8 mouse cellular contexts compared by ENCODE assay signal in the genomic region with DNA sequence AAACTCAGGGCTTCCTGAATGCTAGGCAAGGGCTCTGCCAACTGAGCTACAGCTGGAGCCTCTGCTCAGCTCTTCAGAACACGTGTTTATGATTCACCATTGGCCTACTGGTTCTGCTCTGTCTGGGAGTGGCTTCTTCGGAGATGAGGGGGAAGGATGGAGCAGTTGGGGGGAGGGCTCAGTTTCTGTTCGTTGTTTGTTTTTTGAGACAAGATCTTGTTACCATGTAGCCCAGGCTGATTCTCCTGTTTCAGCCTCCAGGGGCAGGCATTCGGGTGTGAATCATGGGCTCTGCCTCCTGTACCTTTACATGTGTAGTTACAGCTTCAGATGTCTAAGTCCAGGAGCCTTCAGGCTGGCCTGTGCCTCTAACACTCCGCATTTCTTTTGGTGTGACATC.
DNase-seq lines count a peak whose midpoint lies in the region; ATAC-seq lines count a peak whose summit lies in the region.
"Had no signal": no experiment of that assay in that cellular context is flagged by ENCODE, and none has a peak within 500 bp of the region (broad histone marks: within the 10 kb centered on the region; RNA-seq: fewer than 3 reads in every experiment).

No protein-coding gene starts in this region.

- ATAC-seq in CD4-positive, CD25-positive, alpha-beta regulatory T cell, adult 4 months = peak; percentile 90
- peak; percentile 97 for ATAC-seq in inflammation-experienced regulatory T-cells, adult 6 months
- no peak for ATAC-seq in hindbrain, embryonic 12.5 days (ENCODE audit: low FRiP score)

- H3K27me3 ChIP-seq in megakaryocyte, embryonic 14.5 days (replicated peaks) = no peaks in the 10 kb centered on the region
- H3K27me3 ChIP-seq in hindbrain, embryonic 12.5 days = no peaks in the 10 kb centered on the region
- H3K27me3 ChIP-seq: midbrain, embryonic 12.5 days had no signal

- 57% methylated on average over 5 of the region's 5 CpGs for WGBS in hindbrain, embryonic 12.5 days

- peak; percentile 48 for DNase-seq in 416B (ENCODE audit: low read depth)
- no peak for DNase-seq in right cerebral cortex, postnatal 14 days
- no peak for DNase-seq in cerebellum, postnatal 36 days

- H3K27ac ChIP-seq in hindbrain, embryonic 12.5 days = no peak overlapping the region
- H3K27ac ChIP-seq: midbrain, embryonic 12.5 days had no signal

- no peak overlapping the region for H3K9ac ChIP-seq in hindbrain, embryonic 12.5 days
- H3K9ac ChIP-seq: midbrain, embryonic 12.5 days had no signal

- no peak overlapping the region for H3K4me2 ChIP-seq in hindbrain, embryonic 12.5 days (replicated peaks)
- H3K4me2 ChIP-seq: midbrain, embryonic 12.5 days had no signal

- H3K4me3 ChIP-seq in megakaryocyte, embryonic 14.5 days (replicated peaks) = peak overlapping the region; percentile 64
- H3K4me3 ChIP-seq in hindbrain, embryonic 12.5 days = no peak overlapping the region
- H3K4me3 ChIP-seq: midbrain, embryonic 12.5 days had no signal

- H3K4me1 ChIP-seq in megakaryocyte, embryonic 14.5 days = peaks cover 46% of the 10 kb centered on the region
- H3K4me1 ChIP-seq in hindbrain, embryonic 12.5 days = no peaks in the 10 kb centered on the region
- H3K4me1 ChIP-seq: midbrain, embryonic 12.5 days had no signal

- H3K9me3 ChIP-seq in megakaryocyte, embryonic 14.5 days = 0 out of 2 replicates have a peak, but pooled peaks cover 4% of the 10 kb centered on the region
- no peaks in the 10 kb centered on the region for H3K9me3 ChIP-seq in hindbrain, embryonic 12.5 days (replicated peaks)
- H3K9me3 ChIP-seq: midbrain, embryonic 12.5 days had no signal

- no peaks in the 10 kb centered on the region for H3K36me3 ChIP-seq in megakaryocyte, embryonic 14.5 days (replicated peaks; ENCODE audit: low read length)
- no peaks in the 10 kb centered on the region for H3K36me3 ChIP-seq in hindbrain, embryonic 12.5 days
- H3K36me3 ChIP-seq: midbrain, embryonic 12.5 days had no signal
